Mouse (Mus musculus): ENCODE measurements at regions not wholly inside any gene's neighbourhood (a gene's known extent, or its start where the extent isn't known, plus 50 kb on each side); places are given as distances from the start of the nearest gene placed in this dataset.

- DNase-seq, result no peak
These were observed 288.3 kb downstream of the Zfp706 start for GRCm38 (mm10) chr15:36719241-36719640.

GRCm38 (mm10) chr15:36717835-36718234 is 289.7 kb downstream of the Zfp706 start:
- no peak for DNase-seq

GRCm38 (mm10) chr15:36716686-36717038 is 290.9 kb downstream of the Zfp706 start:
- DNase-seq, result no peak

- DNase-seq, result peak; percentile 64
These were observed 291.6 kb downstream of the Zfp706 start for GRCm38 (mm10) chr15:36715745-36716685.

- DNase-seq, result no peak
These were observed 292.4 kb downstream of the Zfp706 start for GRCm38 (mm10) chr15:36715159-36715558.

DNA sequence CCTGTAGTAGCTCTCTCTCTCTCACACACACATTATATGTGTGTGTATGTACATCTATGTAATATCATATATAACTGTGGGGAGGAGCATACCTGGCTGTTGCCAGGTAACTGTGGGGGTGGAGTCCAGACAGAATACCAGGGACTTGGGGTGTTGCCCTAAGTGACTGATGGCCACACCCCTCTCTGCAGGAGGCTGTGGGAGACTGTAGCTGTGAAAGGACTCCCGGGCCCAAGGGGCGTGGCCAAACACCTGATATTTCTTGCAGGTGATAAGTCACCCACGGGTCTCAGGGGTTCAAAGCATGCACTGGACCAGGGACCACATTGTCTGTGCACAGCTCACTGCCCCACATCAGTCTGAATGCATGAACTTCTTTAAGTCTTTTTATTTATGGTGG is 297.8 kb downstream of the Zfp706 start:
- DNase-seq, result no peak

- DNase-seq, result peak; percentile 76
These were observed 299.1 kb downstream of the Zfp706 start for GRCm38 (mm10) chr15:36708471-36708870.

DNA sequence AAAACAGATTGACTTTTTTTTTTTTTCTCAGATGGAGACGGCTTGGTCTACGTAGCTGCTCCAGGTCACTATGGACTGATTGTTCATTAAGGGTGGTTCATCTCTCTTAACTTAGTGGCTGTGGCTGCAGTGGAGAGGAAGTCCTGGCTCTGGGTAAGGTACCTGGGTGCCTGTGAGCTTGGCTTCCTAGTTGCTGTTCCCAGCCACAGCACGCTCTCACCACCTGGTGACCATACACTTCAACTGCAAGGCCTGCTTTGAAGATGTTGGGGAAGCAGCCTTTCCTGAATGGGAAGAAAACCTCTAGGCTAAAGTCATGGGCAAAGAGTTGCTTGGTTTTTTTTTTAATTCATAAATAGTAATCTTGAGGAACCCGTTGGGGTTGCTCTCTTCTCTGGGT is 301.6 kb downstream of the Zfp706 start:
- peak; percentile 53 for DNase-seq

DNA sequence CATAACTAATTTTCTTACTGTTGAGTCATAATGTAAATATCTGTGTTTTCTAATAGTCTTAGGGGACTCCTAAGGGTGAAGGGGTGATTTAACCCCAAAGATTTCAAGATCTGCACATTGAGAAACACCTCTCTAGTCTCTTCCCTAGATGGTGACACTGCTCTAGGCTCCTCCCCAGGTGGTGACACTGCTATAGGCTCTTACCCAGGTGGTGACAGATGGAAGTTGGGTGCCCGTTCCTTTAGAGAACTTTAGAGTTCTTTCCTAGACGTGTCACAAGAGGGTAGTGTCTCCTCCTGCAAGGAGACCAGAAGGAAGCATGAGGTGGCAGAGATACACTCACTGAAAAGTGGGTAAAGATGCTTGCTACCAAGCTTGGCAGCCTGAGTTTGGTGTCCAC is 302.2 kb downstream of the Zfp706 start:
- DNase-seq, result no peak

DNA sequence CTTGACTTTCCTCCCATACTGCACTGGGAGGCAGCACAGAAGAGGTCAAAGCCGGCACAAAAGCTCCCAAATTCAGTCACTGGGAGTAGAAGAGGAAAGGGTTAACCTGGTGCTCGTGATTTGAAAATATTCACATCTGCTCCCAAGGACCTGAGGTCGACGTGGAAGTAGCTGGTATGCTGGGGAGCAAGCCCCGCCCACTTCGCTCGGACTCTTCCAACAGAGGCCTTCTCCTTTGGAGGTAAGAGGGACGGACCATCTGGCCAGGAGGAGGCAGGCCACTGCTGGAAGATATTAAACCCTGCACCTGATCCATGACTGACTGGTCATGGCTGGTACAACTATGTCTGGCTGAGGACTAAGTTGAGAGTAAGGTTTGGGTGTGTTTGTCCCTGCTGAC is 305.7 kb downstream of the Zfp706 start:
- no peak for DNase-seq

- DNase-seq, result no peak
These were observed 307.4 kb downstream of the Zfp706 start for GRCm38 (mm10) chr15:36700196-36700595.

GRCm38 (mm10) chr15:36695199-36696129 is 312.1 kb downstream of the Zfp706 start:
- peak; percentile 31 for DNase-seq

- DNase-seq, result no peak
These were observed 316.4 kb downstream of the Zfp706 start for GRCm38 (mm10) chr15:36691002-36691652.

DNA sequence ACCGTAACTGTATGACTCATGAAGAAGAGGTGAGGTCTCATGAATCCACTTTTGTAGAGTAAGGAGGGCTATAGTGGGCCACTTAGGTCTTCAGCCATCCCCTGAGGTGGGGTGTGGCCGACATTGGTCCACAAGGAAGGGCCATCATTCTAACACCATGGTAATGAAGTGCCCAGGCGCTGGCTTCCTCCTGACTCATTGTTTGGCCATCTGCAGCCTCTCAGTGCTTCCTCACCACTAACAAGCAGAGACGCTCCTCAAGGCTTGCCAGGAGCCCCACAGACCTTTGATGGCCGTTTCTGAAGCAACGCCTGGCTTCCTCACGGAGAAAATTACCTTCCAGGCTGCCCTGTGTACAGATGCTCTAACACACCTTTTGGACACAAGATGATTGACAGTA is 317.7 kb downstream of the Zfp706 start:
- DNase-seq, result no peak

GRCm38 (mm10) chr15:36689301-36689700 is 318.3 kb downstream of the Zfp706 start:
- no peak for DNase-seq

GRCm38 (mm10) chr15:36688051-36688754 is 319.4 kb downstream of the Zfp706 start:
- DNase-seq, result no peak

- no peak for DNase-seq
These were observed 322.9 kb downstream of the Zfp706 start for GRCm38 (mm10) chr15:36684684-36685083.

- DNase-seq, result no peak
These were observed 324.7 kb downstream of the Zfp706 start for GRCm38 (mm10) chr15:36682832-36683231.

- DNase-seq, result no peak
These were observed 325.4 kb downstream of the Zfp706 start for GRCm38 (mm10) chr15:36682159-36682558.

GRCm38 (mm10) chr15:36680361-36681140 is 327.0 kb downstream of the Zfp706 start:
- no peak for DNase-seq

GRCm38 (mm10) chr15:36679577-36679976 is 328.0 kb downstream of the Zfp706 start:
- DNase-seq, result no peak

GRCm38 (mm10) chr15:36669748-36670147 is 337.8 kb downstream of the Zfp706 start:
- DNase-seq, result no peak
